Mouse (Mus musculus): ENCODE data around the gene Prpsap1. TPM values are rescaled to one million over a fixed set of nuclear protein-coding genes. Genes with fewer than 3 reads are reported as not detected.

The Prpsap1 gene
- polyA plus RNA-seq, 2 experiments = 22.2 to 38.4 TPM

- H3K9me3 ChIP-seq (ENCODE audit: control insufficient read depth, low read length) = no peaks in the 10 kb centered on the region; the same call in 1 of the 2 replicates
- H3K4me3 ChIP-seq (ENCODE audit: insufficient read depth in 1 of 2, low read depth in 2 of 2, low read length in 2 of 2) = no peak overlapping the region
- no peak overlapping the region for H3K27ac ChIP-seq
- H3K4me2 ChIP-seq (ENCODE audit: low read depth) = no peak overlapping the region
- 51% methylated on average over 5 of the region's 5 CpGs for WGBS (ENCODE audit: insufficient replicate concordance)
- H3K4me1 ChIP-seq (replicated peaks; ENCODE audit: control insufficient read depth in 2 of 2, insufficient read depth in 2 of 2, low read length in 1 of 2) = peaks cover 0 to 2% of the 10 kb centered on the region in 2 experiments; a peak in 1 of 4 replicates
- H3K36me3 ChIP-seq (replicated peaks; ENCODE audit: control insufficient read depth, insufficient read depth, low read depth) = no peaks in the 10 kb centered on the region
- no peak for ATAC-seq (ENCODE audit: insufficient read depth)
- no peaks in the 10 kb centered on the region; the same call in 1 of the 2 replicates for H3K27me3 ChIP-seq (ENCODE audit: control insufficient read depth, insufficient read depth, low read length)
- DNase-seq (ENCODE audit: low read depth in 3 of 3, low spot score in 3 of 3) = no peak
- peak; percentile 30; the same call in 1 of the 2 replicates for TF ChIP-seq CTCF (IDR thresholded peaks at IDR 0.05; ENCODE audit: low read depth)
- TF ChIP-seq EP300 (IDR thresholded peaks at IDR 0.05; ENCODE audit: low read depth) = no peak
- H3K9ac ChIP-seq (replicated peaks) = no peak overlapping the region
These were observed 46.2 kb downstream of the Prpsap1 start for GRCm38 (mm10) chr11:116447822-116448221.

- no peak for TF ChIP-seq EP300 (IDR thresholded peaks at IDR 0.05; ENCODE audit: low read depth)
- no peak overlapping the region for H3K4me2 ChIP-seq (ENCODE audit: low read depth)
- H3K4me1 ChIP-seq (replicated peaks; ENCODE audit: control insufficient read depth in 2 of 2, insufficient read depth in 2 of 2, low read length in 1 of 2) = peaks cover 0 to 2% of the 10 kb centered on the region in 2 experiments; a peak in 1 of 4 replicates
- H3K4me3 ChIP-seq (ENCODE audit: insufficient read depth in 1 of 2, low read depth in 2 of 2, low read length in 2 of 2) = no peak overlapping the region
- DNase-seq (ENCODE audit: low read depth in 3 of 3, low spot score in 3 of 3) = no peak
- no peak overlapping the region for H3K27ac ChIP-seq
- H3K9ac ChIP-seq (replicated peaks) = no peak overlapping the region
- no peaks in the 10 kb centered on the region for H3K36me3 ChIP-seq (replicated peaks; ENCODE audit: control insufficient read depth, insufficient read depth, low read depth)
- peak; percentile 22; the same call in 1 of the 2 replicates for ATAC-seq (ENCODE audit: insufficient read depth)
- no peaks in the 10 kb centered on the region; the same call in 1 of the 2 replicates for H3K9me3 ChIP-seq (ENCODE audit: control insufficient read depth, low read length)
- no peaks in the 10 kb centered on the region; the same call in 1 of the 2 replicates for H3K27me3 ChIP-seq (ENCODE audit: control insufficient read depth, insufficient read depth, low read length)
- WGBS (ENCODE audit: insufficient replicate concordance) = 16% methylated on average over 19 of the region's 19 CpGs
These were observed 47.6 kb downstream of the Prpsap1 start for GRCm38 (mm10) chr11:116446308-116446887.

GRCm38 (mm10) chr11:116445596-116446307 lies 48.2 kb downstream of the Prpsap1 start:
- Histone ChIP-seq H3K4me1 (replicated peaks; ENCODE audit: control insufficient read depth in 2 of 2, insufficient read depth in 2 of 2, low read length in 1 of 2) (peaks cover 0 to 2% of the 10 kb centered on the region in 2 experiments; a peak in 1 of 4 replicates), H3K36me3 (replicated peaks; ENCODE audit: control insufficient read depth, insufficient read depth, low read depth) (no peaks in the 10 kb centered on the region), H3K27me3 (ENCODE audit: control insufficient read depth, insufficient read depth, low read length) (no peaks in the 10 kb centered on the region; the same call in 1 of the 2 replicates), H3K27ac (no peak overlapping the region), H3K9ac (replicated peaks) (no peak overlapping the region), H3K9me3 (ENCODE audit: control insufficient read depth, low read length) (no peaks in the 10 kb centered on the region; the same call in 1 of the 2 replicates), H3K4me2 (ENCODE audit: low read depth) (no peak overlapping the region), H3K4me3 (ENCODE audit: insufficient read depth in 1 of 2, low read depth in 2 of 2, low read length in 2 of 2) (no peak overlapping the region)
- 39% methylated on average over 16 of the region's 16 CpGs for WGBS (ENCODE audit: insufficient replicate concordance)
- TF ChIP-seq EP300 (IDR thresholded peaks at IDR 0.05; ENCODE audit: low read depth) (no peak), CTCF (IDR thresholded peaks at IDR 0.05; ENCODE audit: low read depth) (peak; percentile 98)
- ATAC-seq (ENCODE audit: insufficient read depth) (peak; percentile 58), DNase-seq (ENCODE audit: low read depth in 3 of 3, low spot score in 3 of 3) (peak; percentile 73 to 78 (median 73))

- Histone ChIP-seq H3K9ac (replicated peaks) (no peak overlapping the region), H3K4me2 (ENCODE audit: low read depth) (no peak overlapping the region), H3K27me3 (ENCODE audit: control insufficient read depth, insufficient read depth, low read length) (no peaks in the 10 kb centered on the region; the same call in 1 of the 2 replicates), H3K36me3 (replicated peaks; ENCODE audit: control insufficient read depth, insufficient read depth, low read depth) (peaks cover 1% of the 10 kb centered on the region), H3K4me3 (ENCODE audit: insufficient read depth in 1 of 2, low read depth in 2 of 2, low read length in 2 of 2) (no peak overlapping the region), H3K9me3 (ENCODE audit: control insufficient read depth, low read length) (no peaks in the 10 kb centered on the region), H3K27ac (no peak overlapping the region), H3K4me1 (replicated peaks; ENCODE audit: control insufficient read depth in 2 of 2, insufficient read depth in 2 of 2, low read length in 1 of 2) (peaks cover 0 to 4% of the 10 kb centered on the region in 2 experiments; a peak in 1 of 4 replicates)
- ATAC-seq (ENCODE audit: insufficient read depth) (no peak), DNase-seq (ENCODE audit: low read depth in 3 of 3, low spot score in 3 of 3) (no peak)
- TF ChIP-seq EP300 (IDR thresholded peaks at IDR 0.05; ENCODE audit: low read depth) (no peak), CTCF (IDR thresholded peaks at IDR 0.05; ENCODE audit: low read depth) (no peak)
- WGBS (ENCODE audit: insufficient replicate concordance) = 74% methylated on average over 6 of the region's 6 CpGs
These were observed 50.1 kb downstream of the Prpsap1 start for GRCm38 (mm10) chr11:116443935-116444334.

- H3K9ac ChIP-seq (replicated peaks) = no peak overlapping the region
These were observed 50.7 kb downstream of the Prpsap1 start for GRCm38 (mm10) chr11:116443311-116443710.

More at GRCm38 (mm10) chr11:116443311-116443710, 50.7 kb downstream of the Prpsap1 start:
- Histone ChIP-seq H3K27me3 (ENCODE audit: control insufficient read depth, insufficient read depth, low read length) (no peaks in the 10 kb centered on the region; the same call in 1 of the 2 replicates), H3K4me3 (ENCODE audit: insufficient read depth in 1 of 2, low read depth in 2 of 2, low read length in 2 of 2) (no peak overlapping the region), H3K36me3 (replicated peaks; ENCODE audit: control insufficient read depth, insufficient read depth, low read depth) (peaks cover 3% of the 10 kb centered on the region), H3K27ac (no peak overlapping the region), H3K4me2 (ENCODE audit: low read depth) (no peak overlapping the region), H3K4me1 (replicated peaks; ENCODE audit: control insufficient read depth in 2 of 2, insufficient read depth in 2 of 2, low read length in 1 of 2) (peaks cover 0 to 4% of the 10 kb centered on the region in 2 experiments; a peak in 1 of 4 replicates), H3K9me3 (ENCODE audit: control insufficient read depth, low read length) (no peaks in the 10 kb centered on the region)
- no peak for TF ChIP-seq EP300 (IDR thresholded peaks at IDR 0.05; ENCODE audit: low read depth)
- TF ChIP-seq CTCF (IDR thresholded peaks at IDR 0.05; ENCODE audit: low read depth) = no peak
- DNase-seq (ENCODE audit: low read depth in 3 of 3, low spot score in 3 of 3) (no peak), ATAC-seq (ENCODE audit: insufficient read depth) (no peak)
- WGBS (ENCODE audit: insufficient replicate concordance) = 81% methylated on average over 6 of the region's 6 CpGs
